ENCODE assay signal across 9 mouse cellular contexts in the genomic region with DNA sequence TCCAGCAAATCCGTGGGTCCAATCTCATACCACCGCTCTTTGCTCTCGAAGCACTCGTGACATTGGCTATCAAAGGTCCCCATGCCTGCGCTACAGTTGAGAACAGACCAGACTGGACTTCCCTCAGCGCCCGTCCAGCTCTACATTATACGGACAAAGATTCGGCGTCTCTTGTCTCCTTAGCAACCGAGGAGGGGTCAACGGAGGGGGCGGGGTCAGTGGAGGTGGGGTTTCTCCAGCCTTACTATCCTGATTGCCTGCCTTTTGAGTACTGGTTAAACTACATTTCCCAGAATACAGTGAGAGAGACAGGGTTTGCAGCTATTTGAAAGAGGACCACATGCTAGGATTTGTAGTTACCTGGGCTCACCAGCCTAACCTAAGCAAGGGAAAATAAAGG. TPM values are rescaled to one million over a fixed set of nuclear protein-coding genes. Genes with fewer than 3 reads are reported as not detected.
DNase-seq lines count a peak whose midpoint lies in the region; ATAC-seq and TF ChIP-seq lines count a peak whose summit lies in the region.
"Had no signal": no experiment of that assay in that cellular context is flagged by ENCODE, and none has a peak within 500 bp of the region (broad histone marks: within the 10 kb centered on the region; RNA-seq: fewer than 3 reads in every experiment).

A gene (minus strand): TSS at position 169 of the 400 bp plus-strand sequence.

- peak; percentile 87 for ATAC-seq in embryonic facial prominence, embryonic 11.5 days (replicated peaks; ENCODE audit: insufficient number of reproducible peaks, low FRiP score, low TSS enrichment, low read depth)
- ATAC-seq in heart, embryonic 11.5 days (replicated peaks; ENCODE audit: insufficient number of reproducible peaks, low FRiP score, low TSS enrichment), result peak; percentile 65; the same call in 1 of the 2 replicates
- ATAC-seq in liver, embryonic 11.5 days (replicated peaks; ENCODE audit: low FRiP score), result peak; percentile 31; the same call in 1 of the 2 replicates
- peak; percentile 74; the same call in 1 of the 2 replicates for ATAC-seq in neural tube, embryonic 11.5 days (ENCODE audit: insufficient read depth, low FRiP score, low TSS enrichment)

- H3K27me3 ChIP-seq in embryonic facial prominence, embryonic 11.5 days (ENCODE audit: control insufficient read depth, insufficient read depth, low read length), result no peaks in the 10 kb centered on the region
- no peaks in the 10 kb centered on the region for H3K27me3 ChIP-seq in heart, embryonic 11.5 days (ENCODE audit: control insufficient read depth, insufficient read depth, low read length)
- H3K27me3 ChIP-seq in liver, embryonic 11.5 days (replicated peaks; ENCODE audit: control insufficient read depth, insufficient read depth, low read length), result no peaks in the 10 kb centered on the region
- H3K27me3 ChIP-seq in neural tube, embryonic 11.5 days (ENCODE audit: control insufficient read depth, insufficient read depth, low read length), result no peaks in the 10 kb centered on the region

- no peak for TF ChIP-seq CTCF in brain, embryonic 14.5 days (IDR thresholded peaks at IDR 0.05; ENCODE audit: borderline replicate concordance, extremely low read depth, insufficient read depth, insufficient read length)

- no peak within 1 kb of the TSS for H3K9ac ChIP-seq in embryonic facial prominence, embryonic 11.5 days (replicated peaks; ENCODE audit: low read length)
- H3K9ac ChIP-seq in heart, embryonic 11.5 days (ENCODE audit: low read depth, low read length), result no peak within 1 kb of the TSS
- no peak within 1 kb of the TSS for H3K9ac ChIP-seq in liver, embryonic 11.5 days (ENCODE audit: low read depth, low read length)
- no peak within 1 kb of the TSS for H3K9ac ChIP-seq in neural tube, embryonic 11.5 days (ENCODE audit: low read length)

- peak; percentile 80 for DNase-seq in brain, embryonic 14.5 days (ENCODE audit: low read depth)
- peak; percentile 77 for DNase-seq in embryonic facial prominence, embryonic 11.5 days (ENCODE audit: low spot score)
- peak; percentile 72 to 76 for DNase-seq in kidney, adult 8-10 months
- peak; percentile 58 for DNase-seq in liver, embryonic 11.5 days (ENCODE audit: low spot score)
- peak; percentile 79 for DNase-seq in neural tube, embryonic 11.5 days (ENCODE audit: low spot score)
- no peak for DNase-seq in spleen, adult 18-20 months
- no peak for DNase-seq in thymus, postnatal 25 days

- 4% methylated on average over 13 of the region's 13 CpGs for WGBS in embryonic facial prominence, embryonic 11.5 days
- WGBS in heart, embryonic 11.5 days (ENCODE audit: insufficient replicate concordance), result 7% methylated on average over 13 of the region's 13 CpGs
- WGBS in liver, embryonic 11.5 days, result 6% methylated on average over 13 of the region's 13 CpGs
- 5% methylated on average over 13 of the region's 13 CpGs for WGBS in neural tube, embryonic 11.5 days

- no peaks in the 10 kb centered on the region for H3K4me1 ChIP-seq in embryonic facial prominence, embryonic 11.5 days (ENCODE audit: control insufficient read depth, insufficient read depth, low read length)
- H3K4me1 ChIP-seq in heart, embryonic 11.5 days (ENCODE audit: control insufficient read depth, insufficient read depth, low read length), result 0 out of 2 replicates have a peak, but pooled peaks cover 2% of the 10 kb centered on the region
- H3K4me1 ChIP-seq in liver, embryonic 11.5 days (replicated peaks; ENCODE audit: control insufficient read depth, insufficient read depth, low read length), result no peaks in the 10 kb centered on the region
- H3K4me1 ChIP-seq in neural tube, embryonic 11.5 days (ENCODE audit: control insufficient read depth, insufficient read depth, low read length), result no peaks in the 10 kb centered on the region

- H3K4me3 ChIP-seq in embryonic facial prominence, embryonic 11.5 days (ENCODE audit: low read depth, low read length), result no peak within 1 kb of the TSS; the same call in 1 of the 2 replicates
- H3K4me3 ChIP-seq in heart, embryonic 11.5 days (ENCODE audit: low read depth, low read length), result peak within 1 kb of the TSS; percentile 24; the same call in 1 of the 2 replicates
- no peak within 1 kb of the TSS for H3K4me3 ChIP-seq in liver, embryonic 11.5 days (ENCODE audit: low read depth, low read length)
- H3K4me3 ChIP-seq in neural tube, embryonic 11.5 days (ENCODE audit: low read depth, low read length), result no peak within 1 kb of the TSS
- H3K4me3 ChIP-seq: myocyte had no signal

- TF ChIP-seq POLR2A in brain, embryonic 14.5 days (IDR thresholded peaks at IDR 0.05; ENCODE audit: borderline replicate concordance, extremely low read depth, insufficient read depth, insufficient read length, poor library complexity, severe bottlenecking), result no peak

- no peaks in the 10 kb centered on the region for H3K36me3 ChIP-seq in embryonic facial prominence, embryonic 11.5 days (replicated peaks; ENCODE audit: control insufficient read depth, insufficient read depth, low read depth, low read length)
- no peaks in the 10 kb centered on the region for H3K36me3 ChIP-seq in heart, embryonic 11.5 days (ENCODE audit: control insufficient read depth, insufficient read depth, low read length)
- H3K36me3 ChIP-seq in liver, embryonic 11.5 days (ENCODE audit: control insufficient read depth, insufficient read depth, low read length), result no peaks in the 10 kb centered on the region
- no peaks in the 10 kb centered on the region for H3K36me3 ChIP-seq in neural tube, embryonic 11.5 days (ENCODE audit: control insufficient read depth, insufficient read depth, low read length)

- no peak within 1 kb of the TSS for H3K27ac ChIP-seq in embryonic facial prominence, embryonic 11.5 days (replicated peaks; ENCODE audit: low read depth, low read length)
- no peak within 1 kb of the TSS for H3K27ac ChIP-seq in heart, embryonic 11.5 days (ENCODE audit: low read depth, low read length)
- no peak within 1 kb of the TSS for H3K27ac ChIP-seq in liver, embryonic 11.5 days (ENCODE audit: low read depth, low read length)
- H3K27ac ChIP-seq in neural tube, embryonic 11.5 days (ENCODE audit: low read depth, low read length), result no peak within 1 kb of the TSS

- H3K4me2 ChIP-seq in embryonic facial prominence, embryonic 11.5 days (ENCODE audit: low read depth, low read length), result peak within 1 kb of the TSS; percentile 40
- H3K4me2 ChIP-seq in heart, embryonic 11.5 days, result peak within 1 kb of the TSS; percentile 56
- H3K4me2 ChIP-seq in liver, embryonic 11.5 days, result peak within 1 kb of the TSS; percentile 0; the same call in 1 of the 2 replicates
- peak within 1 kb of the TSS; percentile 34 for H3K4me2 ChIP-seq in neural tube, embryonic 11.5 days (ENCODE audit: low read depth)

- no peaks in the 10 kb centered on the region for H3K9me3 ChIP-seq in embryonic facial prominence, embryonic 11.5 days (replicated peaks; ENCODE audit: control insufficient read depth, low read length)
- H3K9me3 ChIP-seq in heart, embryonic 11.5 days (replicated peaks; ENCODE audit: control insufficient read depth, low read length), result no peaks in the 10 kb centered on the region
- no peaks in the 10 kb centered on the region for H3K9me3 ChIP-seq in liver, embryonic 11.5 days (ENCODE audit: control insufficient read depth, low read length)
- H3K9me3 ChIP-seq in neural tube, embryonic 11.5 days (ENCODE audit: control insufficient read depth, low read length), result no peaks in the 10 kb centered on the region

RNA-seq across cellular contexts. Expression of the gene that starts here (rescaled TPM):
- polyA plus RNA-seq in brain, embryonic 14.5 days (2012; rRNA removed), result 1.0 and 1.8 TPM in 2 replicates
- 0.58 TPM in 1 of 2 replicates, not detected in the other for polyA plus RNA-seq in embryonic facial prominence, embryonic 11.5 days (2014; fragmentation: Nextera tagmentation; extraction: Ambion mirVana)
- polyA plus RNA-seq in heart, embryonic 11.5 days (2014; fragmentation: Nextera tagmentation; extraction: Ambion mirVana), result not detected in 2 replicates
- not detected in 2 replicates for polyA plus RNA-seq in liver, embryonic 11.5 days (2014; fragmentation: Nextera tagmentation; extraction: Ambion mirVana)
- polyA plus RNA-seq in neural tube, embryonic 11.5 days (2014; fragmentation: Nextera tagmentation; extraction: Ambion mirVana), result not detected in 2 replicates
- polyA plus RNA-seq: myocyte had no signal

Comparison
In these comparisons a context has a peak if more than half of its experiments do, and no peak if none do; other contexts are left out.
1. Peak in DNase-seq, ATAC-seq and H3K4me2 ChIP-seq in embryonic facial prominence, embryonic 11.5 days; RNA of the gene not detected or under 1 TPM.
2. Peak in ATAC-seq, H3K4me3 ChIP-seq and H3K4me2 ChIP-seq in heart, embryonic 11.5 days; RNA of the gene not detected or under 1 TPM.
3. Peak in DNase-seq, ATAC-seq and H3K4me2 ChIP-seq in liver, embryonic 11.5 days; RNA of the gene not detected or under 1 TPM.
4. Peak in DNase-seq, ATAC-seq and H3K4me2 ChIP-seq in neural tube, embryonic 11.5 days; RNA of the gene not detected or under 1 TPM.
5. DNase-seq: peak in brain, embryonic 14.5 days (single experiment) and kidney, adult 8-10 months (2 of 2); none in spleen, adult 18-20 months (0 of 2) and thymus, postnatal 25 days (single experiment).
6. ATAC-seq: peak in every context shown above with its lines; median percentile 87 in embryonic facial prominence, embryonic 11.5 days; 74 in neural tube, embryonic 11.5 days; 65 in heart, embryonic 11.5 days; 31 in liver, embryonic 11.5 days.
7. H3K4me2 ChIP-seq: peak in every context shown above with its lines; median percentile 56 in heart, embryonic 11.5 days; 40 in embryonic facial prominence, embryonic 11.5 days; 34 in neural tube, embryonic 11.5 days; 0 in liver, embryonic 11.5 days.